Mouse (Mus musculus) brain, embryonic 14.5 days (tissue): Measurements from ENCODE around the gene Gria4. TPM values are rescaled to one million over a fixed set of nuclear protein-coding genes. Genes with fewer than 3 reads are reported as not detected.
"Not testable (repeated sequence)": the region's sequence is repeated elsewhere in the genome, so short reads cannot be mapped to it uniquely, and the experiment has no call there.

Experiments used
- DNase-seq: peaks from one replicate; pipeline ENCODE4 v3.0.0-alpha.2; 2011; ENCODE audit warnings: low read depth
- CTCF ChIP-seq: fragments of 200-500 bp; IDR thresholded peaks from 2 replicates; pipeline ENCODE4 v1.5.1; 2012; ENCODE audit warnings: inconsistent platforms, mild to moderate bottlenecking, moderate library complexity, borderline replicate concordance; ENCODE audit not compliant: insufficient read depth, insufficient read length; ENCODE audit errors: extremely low read depth
- POLR2A ChIP-seq: fragments of 200-500 bp; IDR thresholded peaks from 2 replicates; pipeline ENCODE4 v1.6.1; 2012; ENCODE audit warnings: mild to moderate bottlenecking, inconsistent platforms, borderline replicate concordance; ENCODE audit not compliant: poor library complexity, insufficient read depth, insufficient read length, severe bottlenecking; ENCODE audit errors: extremely low read depth
- polyA plus RNA-seq: library from polyadenylated mRNA; depleted of rRNA; stranded (reverse); fragments of >200 nt; gene quantifications from 2 replicates; pipeline ENCODE4 v1.2.3, GENCODE M21; 2012; rRNA removed

The Gria4 gene
- polyA plus RNA-seq, result 26.7 and 39.9 TPM in 2 replicates

DNA sequence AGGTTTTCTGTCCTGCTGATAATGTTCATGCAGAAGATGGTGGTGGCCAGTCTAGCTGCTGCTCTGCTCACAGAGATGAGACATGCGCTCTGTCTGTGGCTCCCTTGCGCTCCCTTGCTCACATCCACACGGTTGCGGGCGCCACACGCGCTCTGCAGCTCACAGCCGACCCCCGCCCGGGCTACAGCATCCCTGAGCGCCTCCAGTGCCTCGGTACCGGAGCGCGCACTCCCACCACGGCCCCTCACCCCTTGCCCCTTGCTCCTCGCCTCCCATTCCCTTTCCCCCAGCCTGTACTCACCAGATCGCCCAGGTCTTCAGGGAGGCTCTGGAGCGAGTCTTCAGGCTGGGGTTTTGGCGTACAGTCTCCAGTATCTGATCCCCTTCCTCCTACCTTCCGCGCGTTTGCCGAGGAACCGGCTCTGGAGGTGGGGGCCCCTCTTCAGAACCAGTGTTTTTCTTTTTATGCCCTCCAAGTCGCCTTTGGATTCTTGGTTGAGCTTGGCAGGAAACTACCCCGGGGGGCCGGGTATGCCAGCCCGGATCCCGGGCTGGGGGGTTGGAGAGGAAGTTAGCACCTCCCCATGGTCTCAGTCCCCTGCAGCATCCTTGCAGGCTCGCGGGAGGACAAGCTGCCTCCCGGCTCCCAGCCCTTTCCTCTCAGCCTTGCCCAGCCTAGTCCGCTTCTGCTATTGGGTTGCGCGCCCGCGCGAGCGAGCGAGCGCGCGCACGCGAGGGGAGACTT lies at the start of gene Gria4:
TSS of gene Gria4 (minus strand) at position 691 of the 745 bp plus-strand sequence.
- peak; percentile 95 for DNase-seq
- peak; percentile 24; the same call in 1 of the 2 replicates for TF ChIP-seq POLR2A
- TF ChIP-seq CTCF, result no peak

DNA sequence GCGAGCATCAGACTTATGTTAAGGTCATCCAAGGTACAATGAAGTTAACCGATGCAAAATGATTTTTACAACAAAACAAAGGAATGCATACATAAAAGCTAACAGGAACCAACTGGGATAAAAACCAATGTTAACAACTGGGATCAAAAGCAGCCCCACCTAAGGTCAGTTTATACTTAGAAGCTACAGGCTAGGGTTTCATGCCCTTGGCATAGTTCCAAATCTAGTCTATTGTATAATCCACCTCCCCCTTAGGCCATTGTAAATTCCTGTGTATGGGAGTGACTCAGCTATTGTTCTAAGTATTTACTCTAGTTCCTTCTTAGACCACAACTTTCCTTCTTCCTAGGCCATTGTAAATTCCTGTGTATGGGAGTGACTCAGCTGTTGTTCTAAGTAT lies 14.9 kb upstream of the Gria4 start:
- DNase-seq, result not testable (repeated sequence)

DNA sequence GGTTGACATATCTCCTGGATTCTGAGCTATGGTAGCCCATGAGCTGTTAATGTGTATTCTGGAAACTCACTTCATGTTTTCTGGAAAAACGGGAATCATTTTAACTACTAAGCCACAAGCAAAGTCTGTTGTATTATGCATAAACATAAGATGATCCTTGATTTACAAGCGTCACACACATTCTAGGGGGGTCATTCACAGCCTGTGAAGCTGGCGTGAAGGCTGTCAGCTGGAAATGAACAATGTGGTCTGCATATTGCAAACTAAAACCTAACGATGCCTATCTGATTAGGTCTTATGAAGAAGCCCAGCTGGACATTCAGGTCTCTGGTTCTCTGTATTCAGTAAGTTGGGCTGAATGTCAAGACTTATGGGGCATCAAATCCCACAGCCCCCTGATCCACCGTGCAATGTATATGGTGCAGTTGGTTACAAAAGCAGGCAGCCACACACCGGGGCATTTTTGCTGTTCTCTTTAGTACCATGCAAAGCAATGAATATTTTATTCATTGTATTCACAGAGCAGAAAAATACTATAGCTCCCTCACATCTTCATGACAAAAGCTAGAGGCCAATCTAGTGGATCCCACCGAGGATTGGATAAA lies 7.2 kb upstream of the Gria4 start:
- no peak for TF ChIP-seq POLR2A
- no peak for TF ChIP-seq CTCF
- DNase-seq, result peak; percentile 8

DNA sequence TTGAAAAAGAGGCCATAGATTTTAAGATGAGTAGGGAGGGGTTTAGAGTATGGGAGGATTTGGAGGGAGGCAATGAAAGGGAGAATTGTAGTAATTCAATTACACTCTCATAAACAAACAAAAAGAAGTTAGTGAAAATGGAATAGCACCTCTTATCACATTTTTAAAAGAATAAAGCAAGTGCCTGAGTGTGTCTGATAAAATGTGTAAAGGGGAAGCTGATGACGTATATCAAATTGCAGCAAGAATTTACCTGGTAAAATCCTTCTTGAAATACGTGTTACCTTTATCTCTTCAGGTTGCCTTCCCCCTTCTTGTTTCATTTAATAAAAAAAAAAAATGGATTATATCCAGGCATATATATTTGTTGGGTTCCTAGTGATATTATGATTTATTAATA lies 1.4 kb upstream of the Gria4 start:
- DNase-seq, result no peak
- TF ChIP-seq POLR2A (no peak), CTCF (no peak)

- TF ChIP-seq POLR2A, result no peak
- no peak for TF ChIP-seq CTCF
- DNase-seq, result no peak
Measured at GRCm38 (mm10) chr9:4796289-4796645, 233 bp upstream of the Gria4 start.

GRCm38 (mm10) chr9:4795075-4795474 lies 959 bp downstream of the Gria4 start:
- DNase-seq, result peak; percentile 61
- no peak for TF ChIP-seq POLR2A
- no peak for TF ChIP-seq CTCF

- DNase-seq, result peak; percentile 57
- TF ChIP-seq CTCF (no peak), POLR2A (no peak)
Measured at GRCm38 (mm10) chr9:4794411-4794810, 1.6 kb downstream of the Gria4 start.

GRCm38 (mm10) chr9:4749407-4749806 lies 46.6 kb downstream of the Gria4 start:
- not testable (repeated sequence) for DNase-seq

- no peak for TF ChIP-seq CTCF
- no peak for TF ChIP-seq POLR2A
- peak; percentile 75 for DNase-seq
Measured at GRCm38 (mm10) chr9:4714086-4714485, 81.9 kb downstream of the Gria4 start.

DNA sequence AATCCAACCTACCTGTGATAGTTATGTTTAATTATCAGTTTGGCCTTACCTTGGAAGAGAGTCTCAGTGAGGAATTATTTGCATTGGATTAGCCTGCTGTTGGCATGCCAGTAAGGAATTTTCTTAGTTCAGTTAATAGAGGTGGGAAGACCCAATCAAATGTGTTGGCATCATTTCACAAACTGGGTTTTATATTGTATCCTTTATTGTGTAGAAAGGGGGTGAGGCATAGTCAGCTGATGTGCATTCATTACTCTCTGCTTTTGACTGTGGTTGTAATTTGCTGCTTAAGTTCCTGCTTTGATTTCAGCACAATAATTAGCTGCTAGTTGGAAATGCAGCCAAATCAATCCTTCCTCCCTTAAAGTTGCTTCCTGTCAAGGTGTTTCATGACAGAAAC lies 83.7 kb downstream of the Gria4 start:
- no peak for TF ChIP-seq CTCF
- TF ChIP-seq POLR2A, result no peak
- DNase-seq, result peak; percentile 80

DNA sequence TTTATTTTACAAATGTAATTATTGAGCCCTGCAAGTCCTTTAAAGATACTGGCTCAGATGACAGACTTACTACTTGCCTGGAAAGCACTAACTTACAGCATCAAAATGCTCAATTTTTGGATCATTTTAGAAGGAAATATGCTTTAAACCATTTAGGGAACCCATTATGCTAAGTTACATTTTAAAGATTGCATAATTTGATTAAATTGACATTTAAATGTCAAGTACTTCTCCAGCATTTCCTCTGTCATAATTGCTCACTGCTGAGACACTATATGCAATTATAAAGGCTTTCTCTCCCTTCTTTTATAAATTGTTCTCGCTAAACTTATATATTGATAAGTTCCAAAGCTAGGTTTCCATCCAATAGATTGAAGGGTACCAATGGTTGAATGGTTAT lies 108.9 kb downstream of the Gria4 start:
- no peak for TF ChIP-seq POLR2A
- TF ChIP-seq CTCF, result no peak
- no peak for DNase-seq

DNA sequence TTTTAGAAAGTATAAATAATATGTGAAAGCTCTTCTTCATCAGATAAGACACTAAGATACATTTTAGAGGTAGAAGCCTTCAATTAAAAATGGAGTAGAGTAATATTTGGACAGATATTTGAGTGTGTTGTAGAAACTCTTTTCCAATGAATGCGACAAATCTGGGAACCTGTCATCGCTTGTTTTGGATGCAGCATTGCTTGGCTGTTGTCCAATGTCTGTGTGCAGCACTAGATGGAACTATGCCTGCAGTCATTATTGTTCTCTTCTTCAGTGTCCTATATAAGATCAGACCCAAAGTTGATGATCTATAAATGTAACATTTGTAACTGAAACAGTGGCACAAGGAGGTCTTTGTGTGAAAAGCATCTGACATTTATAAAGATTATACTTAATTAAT lies 115.8 kb downstream of the Gria4 start:
- TF ChIP-seq POLR2A (no peak), CTCF (no peak)
- DNase-seq, result peak; percentile 73
